Mouse (Mus musculus): ENCODE data around the gene Fancc.

Fancc gene

DNA sequence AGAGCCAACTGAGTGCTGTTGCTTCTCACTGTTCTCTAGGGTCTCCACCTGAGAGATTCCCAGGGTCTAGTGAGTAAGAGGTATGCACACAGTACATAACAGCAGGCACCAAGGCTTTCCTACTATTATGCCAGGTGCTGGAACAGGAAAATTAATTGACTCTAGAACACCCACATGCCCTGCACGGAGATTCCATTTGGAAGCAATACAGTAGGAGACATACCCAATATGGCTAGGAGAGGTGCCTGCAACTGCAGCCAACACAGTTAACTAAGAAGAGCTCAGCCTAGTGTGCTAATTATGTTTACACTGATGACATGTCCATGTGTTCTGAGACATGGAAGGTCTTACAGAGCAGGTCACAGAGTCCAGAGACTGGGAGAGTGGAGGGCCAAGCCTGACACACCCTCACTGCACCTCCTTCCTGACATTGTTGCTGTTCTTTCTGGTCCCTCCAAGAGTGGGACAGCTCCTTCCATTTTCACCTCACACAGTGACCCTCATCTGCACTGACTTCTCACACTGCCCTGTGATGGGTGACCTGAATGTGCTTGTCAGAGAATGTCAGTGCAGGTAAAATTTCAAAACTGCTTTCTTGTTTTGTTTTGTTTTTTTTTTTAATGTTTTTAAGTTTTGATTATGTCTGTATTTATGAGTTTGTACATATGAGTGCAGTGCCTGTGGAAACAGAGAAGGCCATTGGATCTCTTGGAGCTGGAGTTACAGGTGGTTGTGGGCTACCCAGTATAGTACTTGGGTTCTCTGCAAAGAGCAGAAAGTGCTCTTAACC is 234.7 kb downstream of the Fancc start:
- no peak for DNase-seq (ENCODE audit: low spot score in 2 of 2)

GRCm38 (mm10) chr13:63261676-63262075 is 235.4 kb downstream of the Fancc start:
- DNase-seq (ENCODE audit: low spot score in 2 of 2), result no peak

DNA sequence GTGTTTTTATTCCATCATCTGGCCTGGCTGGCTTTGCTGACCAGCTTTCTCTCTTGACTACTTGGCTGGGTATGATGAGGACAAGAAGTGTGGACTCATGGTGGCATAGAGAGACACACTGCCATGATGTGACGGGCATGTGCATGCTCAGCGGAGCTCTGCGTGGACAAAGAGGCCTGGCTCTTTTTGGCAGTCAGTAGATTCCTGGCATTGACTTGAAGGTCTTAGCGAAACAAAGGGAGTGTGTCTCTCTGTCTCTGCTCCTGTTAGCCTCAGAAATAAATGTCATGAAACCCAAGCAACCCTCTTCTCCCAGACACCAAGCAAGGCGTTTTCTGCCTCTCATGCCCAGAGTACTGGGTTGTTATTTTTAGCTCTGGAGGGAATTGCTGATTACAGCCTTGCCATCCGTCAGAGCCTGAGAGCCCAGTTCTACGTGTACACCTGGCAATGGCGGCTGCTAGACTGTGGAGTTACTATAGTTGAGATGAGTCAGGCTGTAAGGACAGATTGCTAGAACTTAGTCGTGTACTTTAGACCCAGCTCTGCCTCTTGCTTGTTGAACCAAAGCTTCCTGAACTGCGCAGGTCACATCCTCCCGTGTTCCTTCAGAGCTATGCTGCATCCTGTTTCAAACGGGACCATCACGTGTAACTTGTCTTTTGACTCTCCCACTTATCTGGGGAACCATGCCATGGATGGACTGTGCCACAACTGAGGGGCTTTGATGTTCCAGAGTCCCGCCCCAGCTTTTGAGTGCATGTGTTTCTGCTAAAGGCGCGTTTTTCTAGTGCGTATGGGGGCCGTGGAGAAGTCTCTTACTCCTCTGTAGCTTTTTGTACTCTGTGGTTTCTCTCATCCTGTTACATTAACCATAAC is 236.1 kb downstream of the Fancc start:
- no peak for DNase-seq (ENCODE audit: low spot score in 2 of 2)

GRCm38 (mm10) chr13:63260133-63260532 is 236.9 kb downstream of the Fancc start:
- no peak for DNase-seq (ENCODE audit: low spot score in 2 of 2)

- DNase-seq (ENCODE audit: low spot score in 2 of 2), result no peak
Measured at GRCm38 (mm10) chr13:63258671-63259070, 238.4 kb downstream of the Fancc start.

GRCm38 (mm10) chr13:63258167-63258582 is 238.9 kb downstream of the Fancc start:
- DNase-seq (ENCODE audit: low spot score in 2 of 2), result no peak

GRCm38 (mm10) chr13:63256807-63257206 is 240.3 kb downstream of the Fancc start:
- DNase-seq (ENCODE audit: low spot score in 2 of 2), result no peak

GRCm38 (mm10) chr13:63256146-63256545 is 240.9 kb downstream of the Fancc start:
- DNase-seq (ENCODE audit: low spot score in 2 of 2), result no peak

- DNase-seq (ENCODE audit: low spot score in 2 of 2), result no peak
Measured at GRCm38 (mm10) chr13:63255519-63256011, 241.5 kb downstream of the Fancc start.

- no peak for DNase-seq (ENCODE audit: low spot score in 2 of 2)
Measured at GRCm38 (mm10) chr13:63253886-63254636, 243.0 kb downstream of the Fancc start.

- DNase-seq (ENCODE audit: low spot score in 2 of 2), result no peak
Measured at GRCm38 (mm10) chr13:63253147-63253546, 243.9 kb downstream of the Fancc start.

- DNase-seq (ENCODE audit: low spot score in 2 of 2), result no peak
Measured at GRCm38 (mm10) chr13:63252295-63253010, 244.6 kb downstream of the Fancc start.

DNA sequence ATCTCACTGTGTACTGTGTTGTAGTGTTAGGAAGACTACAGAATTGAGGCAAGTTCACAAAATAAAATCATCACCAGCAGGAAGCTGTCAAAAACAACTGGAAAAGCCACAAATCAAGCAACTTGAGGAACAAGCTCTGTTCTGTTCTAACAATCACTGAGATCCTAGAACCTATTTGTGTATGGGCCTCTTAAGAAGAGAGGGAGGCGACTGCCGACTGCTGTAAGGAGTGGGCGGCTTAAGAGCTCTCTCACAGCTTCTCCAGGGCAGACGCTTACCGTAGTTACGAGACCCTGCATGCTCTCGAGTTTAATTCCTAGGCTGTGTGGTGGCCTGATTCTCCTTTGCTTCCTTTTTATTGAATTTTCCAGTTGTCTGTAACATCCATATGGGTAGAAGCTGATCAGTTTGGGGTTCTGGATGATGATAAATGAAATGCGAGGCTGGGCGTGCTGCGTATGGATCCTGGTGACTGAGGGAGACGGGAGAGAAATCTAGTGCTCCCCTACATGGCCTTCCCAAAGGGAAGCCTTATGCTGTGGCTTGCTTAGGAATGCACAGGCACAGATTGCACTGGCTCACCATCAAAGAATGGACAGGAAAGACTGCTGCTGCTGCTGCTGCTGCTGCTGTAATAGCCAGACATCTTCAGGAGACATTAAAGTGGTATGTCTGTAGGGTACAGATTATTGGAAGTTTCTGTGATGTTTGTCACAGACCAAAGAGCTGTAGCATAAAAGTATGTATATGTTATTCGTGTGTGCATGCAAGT is 245.8 kb downstream of the Fancc start:
- no peak for DNase-seq (ENCODE audit: low spot score in 2 of 2)

DNA sequence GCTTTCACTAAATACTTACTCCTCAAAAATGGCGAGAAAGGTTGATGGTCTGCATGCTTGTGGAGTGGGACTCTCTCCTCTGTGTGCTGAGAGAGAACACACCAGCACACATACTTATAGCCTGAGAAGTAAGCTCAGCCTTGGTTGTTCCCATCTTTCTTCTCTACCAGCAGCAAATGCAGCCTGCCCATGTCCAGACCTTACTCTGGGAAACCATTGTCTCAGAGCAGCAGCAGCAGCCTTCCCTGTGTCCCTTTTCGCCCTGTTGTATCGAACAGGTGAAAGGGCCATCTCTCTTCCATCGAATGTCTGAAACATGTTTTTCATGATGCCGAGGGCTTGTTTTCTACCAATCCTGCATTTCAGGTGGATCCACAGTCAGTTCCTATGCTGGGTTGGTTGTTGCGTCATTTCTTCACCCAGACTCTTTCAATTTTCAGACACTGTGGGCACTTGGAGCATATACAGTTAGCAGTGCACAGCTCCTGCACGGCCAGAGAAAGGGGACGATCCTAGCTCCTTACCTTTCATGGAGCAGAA is 246.6 kb downstream of the Fancc start:
- no peak for DNase-seq (ENCODE audit: low spot score in 2 of 2)

GRCm38 (mm10) chr13:63249741-63250431 is 247.2 kb downstream of the Fancc start:
- no peak for DNase-seq (ENCODE audit: low spot score in 2 of 2)

GRCm38 (mm10) chr13:63249171-63249570 is 247.9 kb downstream of the Fancc start:
- DNase-seq (ENCODE audit: low spot score in 2 of 2), result no peak

GRCm38 (mm10) chr13:63248318-63248717 is 248.8 kb downstream of the Fancc start:
- DNase-seq (ENCODE audit: low spot score in 2 of 2), result no peak

DNA sequence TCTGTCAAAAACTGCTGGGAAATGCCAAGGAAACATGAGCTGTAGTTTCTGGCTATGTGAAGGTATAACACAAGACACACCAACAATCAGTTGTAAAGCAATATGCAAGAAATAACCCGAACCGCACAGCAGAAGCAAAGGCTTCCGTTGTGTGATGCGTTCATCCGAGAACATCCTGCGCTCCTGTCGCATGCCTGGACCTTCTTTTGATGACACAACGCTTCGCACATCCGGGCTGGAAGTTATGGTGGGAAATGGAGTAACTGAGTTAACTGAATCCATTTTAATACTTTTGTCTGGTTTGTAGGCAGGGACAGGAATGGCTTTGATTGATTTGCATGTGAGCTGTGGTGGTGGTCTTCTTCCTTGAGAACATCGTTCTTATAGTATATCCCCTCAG is 249.4 kb downstream of the Fancc start:
- no peak for DNase-seq (ENCODE audit: low spot score in 2 of 2)

DNA sequence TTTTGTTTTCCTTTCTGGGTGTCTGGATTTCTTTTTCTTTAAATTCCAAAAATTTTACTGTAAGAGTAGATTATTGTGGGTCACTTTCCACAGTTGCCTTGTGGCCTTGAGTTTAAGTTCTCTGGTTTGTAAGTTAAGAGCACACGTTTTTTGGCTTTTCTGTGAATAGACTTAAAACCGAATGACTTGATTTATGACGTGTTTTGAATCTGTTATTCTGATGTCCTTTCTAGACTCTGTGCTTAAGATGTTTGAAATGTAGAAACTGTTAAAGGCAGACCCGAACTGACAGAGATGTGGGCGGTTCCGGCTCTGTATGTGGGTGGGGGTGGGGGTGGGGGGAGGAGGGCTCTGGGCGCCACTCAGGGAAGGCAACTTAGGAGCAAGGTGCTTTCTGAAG is 250.0 kb downstream of the Fancc start:
- no peak for DNase-seq (ENCODE audit: low spot score in 2 of 2)
